Mouse (Mus musculus) kidney, postnatal 0 days (tissue): ENCODE results near the gene Rps3. TPM values are rescaled to one million over a fixed set of nuclear protein-coding genes. Genes with fewer than 3 reads are reported as not detected.

ENCODE experiments used
- ATAC-seq: fragments of 200-750 bp; cut with Nextera tagmentation; replicated peaks from 2 replicates; pipeline ENCODE4 v1.8.0; 2017; ENCODE audit warnings: low read depth, moderate number of reproducible peaks, moderate TSS enrichment, moderate library complexity; ENCODE audit not compliant: low FRiP score
- DNase-seq: peaks from one replicate; pipeline ENCODE4 v3.0.0-alpha.2; 2016; ENCODE audit warnings: low spot score
- H3K27ac ChIP-seq: fragments of 300-500 bp; sonication (generic); 2 replicates; pipeline ENCODE4 v1.5.1; 2014; ENCODE audit warnings: mild to moderate bottlenecking
- H3K27me3 ChIP-seq: fragments of 300-500 bp; sonication (generic); 2 replicates; pipeline ENCODE4 v1.6.1; 2014; ENCODE audit warnings: low read length, mixed read lengths; ENCODE audit not compliant: insufficient read depth
- H3K36me3 ChIP-seq: fragments of 300-500 bp; sonication (generic); 2 replicates; pipeline ENCODE4 v1.6.1; 2014; ENCODE audit warnings: low read length, mixed read lengths; ENCODE audit not compliant: insufficient read depth
- H3K4me1 ChIP-seq: fragments of 300-500 bp; sonication (generic); replicated peaks from 2 replicates; pipeline ENCODE4 v1.6.1; 2014; ENCODE audit warnings: antibody characterized with exemption, low read length, mixed read lengths; ENCODE audit not compliant: insufficient read depth
- H3K4me2 ChIP-seq: fragments of 300-500 bp; sonication (generic); 2 replicates; pipeline ENCODE4 v1.6.1; 2014; ENCODE audit warnings: mild to moderate bottlenecking, low read length, moderate library complexity, mixed read lengths
- H3K4me3 ChIP-seq: fragments of 300-500 bp; sonication (generic); replicated peaks from 2 replicates; pipeline ENCODE4 v1.5.1; 2014; ENCODE audit warnings: low read depth, low read length
- H3K9ac ChIP-seq: fragments of 300-500 bp; sonication (generic); 2 replicates; pipeline ENCODE4 v1.6.1; 2014; ENCODE audit warnings: low read depth, low read length
- H3K9me3 ChIP-seq: fragments of 300-500 bp; sonication (generic); replicated peaks from 2 replicates; pipeline ENCODE4 v1.6.1; 2016; ENCODE audit warnings: low read length, inconsistent platforms, mixed read lengths
- CTCF ChIP-seq: IDR thresholded peaks from 2 replicates; pipeline ENCODE4 v1.5.1; 2016; ENCODE audit warnings: antibody characterized with exemption, low read depth, mild to moderate bottlenecking, moderate library complexity
- WGBS: fragments of 180-500 bp; shearing (Covaris S2); extraction: QIAGEN DNeasy Blood & Tissue Kit; methylation state at CpG from one replicate; pipeline ENCODE4 v1.1.7; 2014; 5-methylcytosine and 5-hydroxymethylcytosine counted together
- polyA plus RNA-seq: library from polyadenylated mRNA; unstranded; fragments of >200 nt; fragmentation: Nextera tagmentation; extraction: Ambion mirVana; gene quantifications from 2 replicates; pipeline ENCODE4 v1.2.1, GENCODE M21; 2015

Gene Rps3
- polyA plus RNA-seq, 1 experiment from 2014 or later: 942 TPM

GRCm38 (mm10) chr7:99473638-99474407 is 9.7 kb downstream of the Rps3 start:
- Histone ChIP-seq H3K36me3 (peaks cover 13% of the 10 kb centered on the region; the same call in 1 of the 2 replicates), H3K4me2 (no peak overlapping the region), H3K4me3 (no peak overlapping the region), H3K9ac (no peak overlapping the region), H3K4me1 (peaks cover 6% of the 10 kb centered on the region), H3K27me3 (no peaks in the 10 kb centered on the region), H3K9me3 (no peaks in the 10 kb centered on the region), H3K27ac (no peak overlapping the region)
- WGBS: 75% methylated on average over 14 of the region's 14 CpGs
- ATAC-seq: no peak
- TF ChIP-seq CTCF: no peak
- DNase-seq: no peak

DNA sequence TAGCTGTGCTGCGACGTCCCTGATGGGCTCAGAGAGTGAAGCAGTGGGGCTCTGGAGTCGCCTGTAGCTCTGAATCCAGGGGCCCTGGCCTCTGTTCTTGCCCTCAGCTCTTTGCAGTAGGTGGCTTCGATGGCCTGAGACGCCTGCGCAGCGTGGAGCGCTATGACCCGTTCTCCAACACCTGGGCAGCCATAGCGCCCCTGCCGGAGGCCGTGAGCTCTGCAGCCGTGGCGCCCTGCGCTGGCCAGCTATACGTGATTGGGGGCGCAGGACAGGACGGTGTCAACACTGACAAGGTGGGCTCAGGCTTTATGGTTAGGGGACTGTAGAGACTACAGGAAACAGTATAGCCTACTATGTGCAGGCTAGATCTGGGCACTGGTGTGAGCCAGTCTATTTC is 12.0 kb downstream of the Rps3 start:
- peaks cover 17% of the 10 kb centered on the region for H3K4me1 ChIP-seq
- ATAC-seq: no peak
- H3K4me2 ChIP-seq: no peak overlapping the region
- no peaks in the 10 kb centered on the region for H3K27me3 ChIP-seq
- no peak overlapping the region for H3K27ac ChIP-seq
- WGBS: 65% methylated on average over 18 of the region's 18 CpGs
- no peak overlapping the region for H3K4me3 ChIP-seq
- DNase-seq: no peak
- no peaks in the 10 kb centered on the region for H3K36me3 ChIP-seq
- H3K9ac ChIP-seq: no peak overlapping the region
- H3K9me3 ChIP-seq: no peaks in the 10 kb centered on the region
- TF ChIP-seq CTCF: peak; percentile 21; the same call in 1 of the 2 replicates

GRCm38 (mm10) chr7:99469680-99470405 is 13.7 kb downstream of the Rps3 start:
- no peak overlapping the region for H3K9ac ChIP-seq
- no peaks in the 10 kb centered on the region for H3K27me3 ChIP-seq
- H3K36me3 ChIP-seq: no peaks in the 10 kb centered on the region
- ATAC-seq: no peak
- TF ChIP-seq CTCF: no peak
- no peak overlapping the region for H3K4me3 ChIP-seq
- DNase-seq: no peak
- no peak overlapping the region for H3K4me2 ChIP-seq
- WGBS: 68% methylated on average over 17 of the region's 17 CpGs
- H3K9me3 ChIP-seq: no peaks in the 10 kb centered on the region
- H3K27ac ChIP-seq: peak overlapping the region; percentile 95; the same call in 1 of the 2 replicates
- H3K4me1 ChIP-seq: peaks cover 24% of the 10 kb centered on the region

DNA sequence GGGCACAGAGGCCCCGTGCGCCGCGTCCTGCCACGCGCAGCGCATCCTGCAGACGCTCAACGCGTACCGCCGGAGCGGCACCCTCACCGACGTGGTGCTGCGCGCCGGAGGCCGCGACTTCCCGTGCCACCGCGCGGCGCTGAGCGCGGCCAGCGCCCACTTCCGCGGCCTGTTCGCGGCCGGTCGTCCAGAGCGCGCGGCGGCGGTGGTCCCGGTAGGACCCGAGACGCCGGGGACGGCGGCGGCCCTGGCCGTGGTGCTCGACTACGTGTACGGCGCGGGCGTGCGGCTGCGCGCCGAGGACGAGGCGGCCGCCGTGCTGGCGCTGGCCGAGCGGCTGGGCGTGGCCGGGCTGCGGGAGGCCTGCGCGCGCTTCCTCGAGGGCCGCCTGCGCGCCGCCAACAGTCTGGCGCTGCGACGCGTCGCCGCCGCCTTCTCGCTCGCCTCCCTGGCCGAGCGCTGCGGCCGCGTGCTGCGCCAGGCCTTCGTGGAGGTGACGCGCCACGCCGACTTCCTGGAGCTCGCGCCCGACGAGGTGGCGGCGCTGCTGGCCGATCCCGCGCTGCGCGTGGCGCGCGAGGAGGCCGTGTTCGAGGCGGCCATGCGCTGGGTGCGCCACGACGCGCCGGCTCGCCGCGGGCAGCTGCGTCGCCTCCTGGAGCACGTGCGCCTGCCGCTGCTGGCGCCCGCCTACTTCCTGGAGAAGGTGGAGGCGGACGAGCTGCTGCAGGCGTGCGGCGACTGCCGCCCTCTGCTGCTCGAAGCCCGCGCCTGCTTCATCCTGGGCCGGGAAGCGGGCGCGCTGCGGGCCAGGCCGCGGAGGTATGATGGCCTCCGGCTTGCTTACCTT is 15.0 kb downstream of the Rps3 start:
- Histone ChIP-seq H3K4me1 (peaks cover 24% of the 10 kb centered on the region; the same call in 1 of the 2 replicates), H3K9ac (peak overlapping the region; percentile 75), H3K36me3 (no peaks in the 10 kb centered on the region), H3K27me3 (no peaks in the 10 kb centered on the region), H3K9me3 (no peaks in the 10 kb centered on the region), H3K27ac (peak overlapping the region; percentile 95), H3K4me3 (peak overlapping the region; percentile 48), H3K4me2 (peak overlapping the region; percentile 64)
- WGBS: under 1% methylated on average over 137 of the region's 145 CpGs
- TF ChIP-seq CTCF: peak; percentile 66
- DNase-seq (peak; percentile 93), ATAC-seq (peak; percentile 80)

- DNase-seq (peak; percentile 71), ATAC-seq (no peak; the same call in 1 of the 2 replicates)
- peaks cover 24% of the 10 kb centered on the region; the same call in 1 of the 2 replicates for H3K4me1 ChIP-seq
- peak overlapping the region; percentile 48 for H3K4me3 ChIP-seq
- TF ChIP-seq CTCF: no peak
- H3K27me3 ChIP-seq: no peaks in the 10 kb centered on the region
- peak overlapping the region; percentile 64 for H3K4me2 ChIP-seq
- whole genome bisulfite sequencing: 18% methylated on average over 10 of the region's 11 CpGs
- no peaks in the 10 kb centered on the region for H3K9me3 ChIP-seq
- peak overlapping the region; percentile 75 for H3K9ac ChIP-seq
- H3K36me3 ChIP-seq: no peaks in the 10 kb centered on the region
- peak overlapping the region; percentile 95 for H3K27ac ChIP-seq
These were observed 15.6 kb downstream of the Rps3 start for GRCm38 (mm10) chr7:99467916-99468282.

DNA sequence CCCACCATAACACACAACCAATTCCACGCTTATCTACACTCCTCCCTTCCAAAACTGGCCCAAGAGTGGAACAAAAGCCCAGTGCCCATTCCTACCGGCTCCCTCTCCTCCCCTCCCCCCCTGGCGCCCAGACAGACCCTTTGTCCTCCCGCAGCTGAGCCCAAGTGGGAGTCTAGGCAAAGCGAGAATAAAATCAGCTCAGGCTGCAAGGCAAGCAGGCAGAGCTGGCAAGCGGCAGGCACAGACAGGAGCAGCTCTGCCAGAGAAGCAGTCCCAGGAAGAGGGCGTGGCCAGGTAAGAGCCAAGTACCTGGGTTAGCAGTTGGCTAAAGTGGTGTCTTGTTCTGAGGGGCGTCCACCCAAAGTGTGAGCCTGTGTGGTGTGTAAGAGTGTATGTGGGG is 17.7 kb downstream of the Rps3 start, which contains the start of gene Klhl35:
Gene Klhl35, plus strand, starts transcription at position 194 of the 400 bp plus-strand sequence.
- ATAC-seq: no peak
- DNase-seq: no peak
- Histone ChIP-seq H3K27ac (no peak within 1 kb of the TSS), H3K9ac (peak within 1 kb of the TSS; percentile 10; the same call in 1 of the 2 replicates), H3K9me3 (no peaks in the 10 kb centered on the region), H3K4me2 (no peak within 1 kb of the TSS), H3K27me3 (no peaks in the 10 kb centered on the region), H3K4me1 (peaks cover 24% of the 10 kb centered on the region; the same call in 1 of the 2 replicates), H3K36me3 (no peaks in the 10 kb centered on the region), H3K4me3 (no peak within 1 kb of the TSS)
- WGBS: 26% methylated on average over 8 of the region's 8 CpGs
- TF ChIP-seq CTCF: no peak
